Mouse (Mus musculus) c-Kit-positive CD71-negative TER-119-negative erythroid progenitor cells, embryonic 14.5 days (primary cell): ENCODE measurements at regions not wholly inside any gene's neighbourhood (a gene's known extent, or its start where the extent isn't known, plus 50 kb on each side); places are given as distances from the start of the nearest gene placed in this dataset.
"Not testable (repeated sequence)": the region's sequence is repeated elsewhere in the genome, so short reads cannot be mapped to it uniquely, and the experiment has no call there.

ENCODE experiments used
- DNase-seq: peaks from one replicate; pipeline ENCODE4 v3.0.0-alpha.2; 2013; ENCODE audit warnings: low read depth

DNA sequence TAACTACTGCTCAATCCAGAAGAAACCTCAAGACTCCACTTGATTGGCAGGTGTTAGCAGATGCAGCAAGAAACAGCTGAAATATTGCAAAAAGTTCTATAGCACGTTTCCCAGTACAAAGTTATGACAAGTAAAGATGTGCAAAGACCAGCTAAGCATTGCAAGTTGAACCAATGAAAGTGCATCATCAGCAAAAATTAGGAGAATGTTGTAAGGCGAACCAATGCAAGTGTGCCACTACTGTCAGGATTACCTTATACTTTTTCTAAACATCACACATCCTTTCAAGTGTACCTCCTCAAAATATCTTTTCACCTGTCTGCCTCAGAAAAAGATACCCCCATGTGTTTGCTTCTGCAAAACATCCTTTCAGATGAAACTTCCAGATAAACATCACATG is 244.7 kb downstream of the Slco6d1 start:
- DNase-seq: no peak

DNA sequence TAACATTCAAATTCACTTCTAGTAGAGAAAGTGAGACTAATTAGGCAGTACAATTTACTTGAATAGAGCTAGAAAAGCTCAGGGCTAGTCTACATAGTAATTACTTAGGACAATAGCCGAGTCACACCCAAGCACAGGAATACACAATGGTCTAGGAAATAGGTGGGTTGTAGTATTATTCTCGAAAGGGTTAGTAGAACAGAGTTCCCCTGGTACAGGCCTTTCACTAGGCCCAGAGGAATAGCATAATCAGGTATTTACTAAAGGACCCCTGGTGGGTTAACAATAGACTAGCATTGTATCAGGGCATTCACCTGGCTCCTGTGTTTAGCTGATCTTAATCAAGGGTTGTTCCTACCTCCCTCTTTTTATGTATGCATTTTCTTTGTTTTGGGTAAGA is 246.5 kb downstream of the Slco6d1 start:
- not testable (repeated sequence) for DNase-seq

- no peak for DNase-seq
These were observed 247.0 kb downstream of the Slco6d1 start for GRCm38 (mm10) chr1:98667887-98668286.

GRCm38 (mm10) chr1:98668595-98668994 is 247.7 kb downstream of the Slco6d1 start:
- no peak for DNase-seq

- DNase-seq: no peak
These were observed 257.8 kb downstream of the Slco6d1 start for GRCm38 (mm10) chr1:98678686-98679085.

GRCm38 (mm10) chr1:98713809-98714208 is 292.9 kb downstream of the Slco6d1 start:
- no peak for DNase-seq

GRCm38 (mm10) chr1:98714307-98714706 is 293.4 kb downstream of the Slco6d1 start:
- DNase-seq: no peak

GRCm38 (mm10) chr1:98720595-98720994 is 299.7 kb downstream of the Slco6d1 start:
- no peak for DNase-seq

GRCm38 (mm10) chr1:98727354-98728015 is 306.6 kb downstream of the Slco6d1 start:
- no peak for DNase-seq

DNA sequence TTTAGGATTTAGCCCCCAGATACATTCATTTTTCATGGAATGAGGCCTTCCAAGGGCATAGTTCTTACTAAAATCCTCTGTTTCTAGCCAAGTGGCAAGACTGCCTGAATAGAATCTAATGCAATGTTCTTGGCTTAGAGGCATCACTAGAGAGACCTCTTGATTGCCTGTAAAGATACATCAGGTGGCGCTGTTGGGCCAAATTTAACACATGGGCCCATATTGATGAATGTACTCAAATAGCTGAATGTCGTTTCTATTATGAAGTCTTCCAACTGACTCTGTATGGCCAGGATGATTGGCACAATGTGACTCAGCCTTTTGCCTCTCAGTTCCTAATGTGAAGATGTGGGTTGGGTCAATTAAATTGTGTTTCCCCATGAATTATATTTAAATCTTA is 328.0 kb downstream of the Slco6d1 start:
- peak; percentile 3 for DNase-seq

GRCm38 (mm10) chr1:98788528-98788927 is 367.6 kb downstream of the Slco6d1 start:
- DNase-seq: no peak

DNA sequence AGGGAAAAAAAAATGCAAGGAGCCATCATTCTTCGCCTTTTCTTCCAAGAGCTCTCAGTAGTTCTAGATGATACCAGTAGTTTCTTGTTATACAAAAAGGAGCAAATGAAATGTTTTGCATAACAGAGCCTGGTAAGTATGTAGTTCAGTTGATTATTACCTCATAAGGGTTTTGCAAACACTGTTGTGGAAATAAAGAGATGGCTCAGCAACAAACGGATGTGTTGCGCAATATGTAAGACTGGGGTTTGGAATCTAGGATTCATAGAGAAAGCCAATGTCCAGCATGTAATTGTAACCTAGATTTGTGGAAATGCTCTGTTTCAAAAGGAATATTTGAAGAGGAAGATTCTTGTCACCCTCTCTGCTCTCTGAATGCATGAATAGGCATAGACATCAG is 372.4 kb downstream of the Slco6d1 start:
- DNase-seq: no peak

DNA sequence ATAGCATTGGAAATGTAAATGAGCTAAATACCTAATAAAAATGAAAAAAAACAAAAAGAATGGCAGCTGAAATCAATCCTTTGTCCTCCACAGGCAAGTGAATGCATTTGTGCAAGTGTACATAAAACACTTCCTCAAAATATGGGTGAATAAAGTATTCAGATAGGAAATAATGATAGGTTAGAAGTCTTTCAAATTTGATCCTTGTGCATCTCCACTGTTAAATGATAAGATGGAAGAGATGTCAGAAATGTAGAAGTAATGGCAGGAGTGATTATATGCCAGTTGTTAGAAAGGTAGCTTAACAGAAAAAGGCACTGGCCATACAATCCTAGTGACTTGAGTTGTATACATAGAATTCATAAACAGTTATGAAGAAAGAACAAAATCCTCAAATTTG is 391.6 kb downstream of the Slco6d1 start:
- DNase-seq: no peak

GRCm38 (mm10) chr1:98813990-98814389 is 393.1 kb downstream of the Slco6d1 start:
- no peak for DNase-seq

DNA sequence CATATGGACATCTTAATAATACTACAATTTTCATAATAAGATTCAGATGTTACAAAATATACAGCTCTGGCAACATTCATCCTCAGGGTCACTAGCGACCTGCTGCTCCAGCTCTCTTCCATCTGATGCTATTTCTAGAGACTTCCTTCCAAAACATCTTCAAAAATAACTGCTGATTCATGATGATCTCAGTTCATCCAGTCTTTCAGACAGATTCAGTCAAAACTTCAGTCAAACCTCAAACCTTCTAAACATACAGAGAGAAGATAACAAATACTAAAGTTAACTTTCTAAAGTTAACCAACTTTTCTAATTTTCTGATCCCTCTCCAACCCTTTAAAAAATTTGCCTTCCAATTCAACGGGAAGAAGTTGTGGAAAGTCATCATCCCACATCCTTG is 397.2 kb downstream of the Slco6d1 start:
- no peak for DNase-seq

DNA sequence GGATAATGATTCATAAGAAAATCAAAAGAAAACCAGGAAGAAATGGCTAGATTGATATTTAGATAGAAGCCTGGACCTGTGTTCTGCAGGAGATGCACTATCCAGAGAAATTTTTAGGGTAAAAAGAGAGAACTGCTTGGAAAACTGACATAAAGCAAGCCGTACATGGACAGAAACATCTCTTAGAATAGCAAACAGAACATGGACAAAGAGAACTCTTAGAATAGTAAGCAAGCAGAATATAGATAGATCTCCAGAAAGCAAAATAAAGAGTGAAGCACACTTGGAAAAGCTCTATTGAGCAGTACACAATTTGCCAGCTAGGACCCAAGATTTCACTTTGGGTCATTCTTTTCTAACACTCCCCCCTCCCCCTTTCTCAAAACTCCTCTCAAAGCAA is 439.3 kb downstream of the Slco6d1 start:
- no peak for DNase-seq

DNA sequence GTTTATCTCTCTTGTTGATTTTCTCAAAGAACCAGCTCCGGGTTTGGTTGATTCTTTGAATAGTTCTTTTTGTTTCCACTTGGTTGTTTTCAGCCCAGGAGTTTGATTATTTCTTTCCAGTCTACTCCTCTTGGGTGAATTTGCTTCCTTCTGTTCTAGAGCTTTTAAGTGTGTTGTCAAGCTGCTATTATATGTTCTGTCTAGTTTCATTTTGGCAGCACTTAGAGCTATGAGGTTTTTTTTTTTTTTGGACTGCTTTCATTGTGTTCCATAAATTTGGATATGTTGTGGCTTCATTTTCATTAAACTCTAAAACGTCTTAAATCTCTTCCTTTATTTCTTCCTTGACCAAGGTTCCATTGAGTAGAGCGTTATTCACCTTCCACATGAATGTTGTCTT is 485.3 kb downstream of the Slco6d1 start:
- no peak for DNase-seq

DNA sequence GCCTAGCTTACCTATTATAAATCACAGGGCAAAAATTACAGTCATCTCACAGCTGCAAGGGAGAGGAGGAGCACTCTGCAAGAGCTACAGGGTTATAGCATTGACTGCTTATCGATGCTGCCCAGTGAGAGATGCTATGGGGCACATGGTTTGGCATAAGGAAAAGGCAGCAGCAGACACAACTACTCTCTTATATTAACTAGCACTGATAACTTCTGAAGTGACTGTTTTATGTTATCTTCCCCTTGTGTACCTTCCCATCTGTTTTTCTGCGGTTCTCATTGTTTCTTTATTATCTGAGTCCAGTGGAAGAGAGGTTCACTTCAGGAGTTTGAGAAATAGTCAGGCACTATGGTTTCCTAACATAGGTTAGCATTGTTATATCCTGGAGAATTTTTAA is 502.1 kb downstream of the Slco6d1 start:
- DNase-seq: no peak

- no peak for DNase-seq
These were observed 504.0 kb downstream of the Slco6d1 start for GRCm38 (mm10) chr1:98924933-98925332.

DNA sequence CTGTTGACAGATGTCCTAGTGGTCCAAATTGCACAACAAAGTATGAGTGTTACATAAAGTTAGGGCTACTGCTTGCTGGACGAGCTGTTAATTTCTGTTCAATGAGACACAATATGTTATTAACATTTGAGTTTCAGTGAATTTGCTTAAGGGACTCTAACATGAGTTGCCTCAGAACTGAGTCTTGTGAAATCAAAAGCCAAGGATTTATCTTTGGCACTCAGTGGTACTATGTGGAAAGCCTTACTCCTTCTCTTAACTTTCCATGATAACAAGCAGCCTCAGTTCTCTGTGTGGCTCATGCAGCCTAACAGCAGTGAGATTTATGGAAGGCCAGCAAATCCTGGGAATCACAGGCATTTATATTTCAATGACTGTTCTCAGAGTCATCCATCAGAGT is 510.0 kb downstream of the Slco6d1 start:
- no peak for DNase-seq

DNA sequence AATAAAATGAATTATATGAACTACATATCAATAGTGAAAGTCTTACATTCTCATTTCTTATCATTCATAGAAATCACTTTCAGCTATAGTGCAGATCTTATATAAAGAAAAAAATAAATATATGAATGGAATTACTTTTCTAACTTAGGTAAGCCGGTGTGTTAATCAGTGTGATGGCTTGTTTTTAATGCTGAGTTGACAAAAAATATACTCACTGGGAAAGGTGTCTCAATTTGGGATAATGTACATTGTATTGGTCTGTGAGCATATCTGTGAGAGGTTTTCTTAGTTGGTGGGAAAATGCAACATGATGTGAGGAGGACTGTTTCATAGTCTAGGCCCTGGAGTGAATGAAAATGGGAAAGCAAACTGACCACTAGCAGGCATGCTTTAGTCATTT is 511.3 kb downstream of the Slco6d1 start:
- no peak for DNase-seq

DNA sequence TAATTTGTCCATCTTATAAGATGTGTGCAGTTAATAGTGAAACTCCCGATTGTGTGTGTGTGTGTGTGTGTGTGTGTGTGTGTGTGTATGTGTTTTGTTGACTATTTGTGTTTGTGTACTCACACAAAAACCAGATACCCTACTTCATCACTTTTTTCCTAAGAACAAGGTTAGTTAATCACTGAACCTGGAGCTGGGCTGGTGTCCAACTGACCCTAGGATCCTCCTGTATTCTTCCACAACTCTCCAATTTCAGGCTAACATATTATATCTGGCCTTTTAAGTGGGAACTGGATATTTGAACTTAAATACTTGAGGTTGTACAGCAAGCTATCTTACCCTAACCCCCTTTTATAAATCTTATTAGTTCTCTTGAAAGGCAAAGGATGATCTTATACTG is 556.8 kb downstream of the Slco6d1 start:
- no peak for DNase-seq
